Mouse (Mus musculus) limb, embryonic 13.5 days (tissue): Measurements from ENCODE around the gene 2300009A05Rik. TPM values are rescaled to one million over a fixed set of nuclear protein-coding genes. Genes with fewer than 3 reads are reported as not detected.
A peak's percentile ranks its signal among the peaks of the same experiment; 100 is the strongest.

Experiments
- ATAC-seq: fragments of 200-750 bp; cut with Nextera tagmentation; 2 replicates; pipeline ENCODE4 v1.8.0; 2017; ENCODE audit warnings: low read depth, moderate number of reproducible peaks, moderate TSS enrichment; ENCODE audit not compliant: low FRiP score
- H3K27ac ChIP-seq: fragments of 300-500 bp; sonication (generic); 2 replicates; pipeline ENCODE4 v1.5.1; 2015; ENCODE audit warnings: inconsistent platforms, mild to moderate bottlenecking, moderate library complexity
- H3K27me3 ChIP-seq: fragments of 300-500 bp; sonication (generic); 2 replicates; pipeline ENCODE4 v1.6.1; 2015; ENCODE audit warnings: mild to moderate bottlenecking, inconsistent platforms
- H3K36me3 ChIP-seq: fragments of 300-500 bp; sonication (generic); 2 replicates; pipeline ENCODE4 v1.6.1; 2015; ENCODE audit warnings: inconsistent platforms, mild to moderate bottlenecking, moderate library complexity
- H3K4me1 ChIP-seq: fragments of 300-500 bp; sonication (generic); 2 replicates; pipeline ENCODE4 v1.6.1; 2015; ENCODE audit warnings: inconsistent platforms
- H3K4me2 ChIP-seq: fragments of 300-500 bp; sonication (generic); replicated peaks from 2 replicates; pipeline ENCODE4 v1.6.1; 2015; ENCODE audit warnings: inconsistent platforms, mild to moderate bottlenecking, moderate library complexity
- H3K4me3 ChIP-seq: fragments of 300-500 bp; sonication (generic); 2 replicates; pipeline ENCODE4 v1.5.1; 2015; ENCODE audit warnings: moderate library complexity, mild to moderate bottlenecking, inconsistent platforms
- H3K9ac ChIP-seq: fragments of 300-500 bp; sonication (generic); 2 replicates; pipeline ENCODE4 v1.6.1; 2015; ENCODE audit warnings: mild to moderate bottlenecking, inconsistent platforms
- H3K9me3 ChIP-seq: fragments of 300-500 bp; sonication (generic); 2 replicates; pipeline ENCODE4 v1.6.1; 2016; ENCODE audit warnings: inconsistent platforms
- WGBS: fragments of 180-500 bp; shearing (Covaris S2); methylation state at CpG from one replicate; pipeline ENCODE4 v1.1.7; 2015; 5-methylcytosine and 5-hydroxymethylcytosine counted together
- polyA plus RNA-seq: library from polyadenylated mRNA; unstranded; fragments of >200 nt; fragmentation: Nextera tagmentation; extraction: Ambion mirVana; gene quantifications from 2 replicates; pipeline ENCODE4 v1.2.1, GENCODE M21; 2015

The 2300009A05Rik gene
- 37.9 and 40.5 TPM in 2 replicates for polyA plus RNA-seq

GRCm38 (mm10) chr9:63398611-63399462 is at the start of gene 2300009A05Rik:
Gene 2300009A05Rik, minus strand, starts transcription at chr9:63399246.
- no peaks in the 10 kb centered on the region for H3K36me3 ChIP-seq
- no peaks in the 10 kb centered on the region for H3K27me3 ChIP-seq
- peak within 1 kb of the TSS; percentile 89 for H3K4me3 ChIP-seq
- H3K4me2 ChIP-seq: peak within 1 kb of the TSS; percentile 93
- H3K27ac ChIP-seq: peak within 1 kb of the TSS; percentile 69
- no peaks in the 10 kb centered on the region for H3K9me3 ChIP-seq
- peaks cover 8% of the 10 kb centered on the region for H3K4me1 ChIP-seq
- H3K9ac ChIP-seq: peak within 1 kb of the TSS; percentile 87
- WGBS: under 1% methylated on average over 71 of the region's 74 CpGs
- peak; percentile 95 for ATAC-seq

- WGBS: 69% methylated on average over 6 of the region's 6 CpGs
- Histone ChIP-seq H3K27me3 (no peaks in the 10 kb centered on the region), H3K4me3 (no peak overlapping the region), H3K9me3 (no peaks in the 10 kb centered on the region), H3K27ac (no peak overlapping the region), H3K4me2 (no peak overlapping the region), H3K9ac (no peak overlapping the region), H3K4me1 (0 out of 2 replicates have a peak, but pooled peaks cover 3% of the 10 kb centered on the region), H3K36me3 (no peaks in the 10 kb centered on the region)
- no peak for ATAC-seq
Observed at GRCm38 (mm10) chr9:63443695-63444094, 44.6 kb upstream of the 2300009A05Rik start.

DNA sequence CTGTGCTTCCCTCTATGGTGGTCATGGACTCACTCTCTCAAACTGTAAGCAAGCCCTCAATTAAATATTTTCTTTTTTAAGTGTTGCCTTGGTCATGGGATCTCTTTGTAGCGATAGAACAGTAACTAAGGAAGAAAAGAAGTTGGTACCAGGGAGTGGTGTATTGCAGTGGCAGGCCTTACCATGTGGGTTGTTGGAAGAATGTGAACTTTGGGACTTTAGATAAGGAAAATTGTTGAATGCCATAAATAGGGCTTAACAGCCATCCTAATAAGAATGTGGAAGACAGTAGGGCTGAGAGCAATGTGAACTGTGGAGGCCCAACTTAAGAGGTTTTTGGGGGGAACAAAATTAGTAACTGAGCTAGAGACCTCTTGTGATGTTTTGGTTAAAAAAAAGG is 31.6 kb upstream of the 2300009A05Rik start:
- H3K9me3 ChIP-seq: no peaks in the 10 kb centered on the region
- H3K27me3 ChIP-seq: no peaks in the 10 kb centered on the region
- no peaks in the 10 kb centered on the region for H3K4me1 ChIP-seq
- H3K36me3 ChIP-seq: no peaks in the 10 kb centered on the region
- 78% methylated on average over 1 of the region's 1 CpGs for WGBS
- no peak overlapping the region for H3K4me3 ChIP-seq
- no peak overlapping the region for H3K4me2 ChIP-seq
- H3K27ac ChIP-seq: no peak overlapping the region
- ATAC-seq: no peak
- no peak overlapping the region for H3K9ac ChIP-seq

DNA sequence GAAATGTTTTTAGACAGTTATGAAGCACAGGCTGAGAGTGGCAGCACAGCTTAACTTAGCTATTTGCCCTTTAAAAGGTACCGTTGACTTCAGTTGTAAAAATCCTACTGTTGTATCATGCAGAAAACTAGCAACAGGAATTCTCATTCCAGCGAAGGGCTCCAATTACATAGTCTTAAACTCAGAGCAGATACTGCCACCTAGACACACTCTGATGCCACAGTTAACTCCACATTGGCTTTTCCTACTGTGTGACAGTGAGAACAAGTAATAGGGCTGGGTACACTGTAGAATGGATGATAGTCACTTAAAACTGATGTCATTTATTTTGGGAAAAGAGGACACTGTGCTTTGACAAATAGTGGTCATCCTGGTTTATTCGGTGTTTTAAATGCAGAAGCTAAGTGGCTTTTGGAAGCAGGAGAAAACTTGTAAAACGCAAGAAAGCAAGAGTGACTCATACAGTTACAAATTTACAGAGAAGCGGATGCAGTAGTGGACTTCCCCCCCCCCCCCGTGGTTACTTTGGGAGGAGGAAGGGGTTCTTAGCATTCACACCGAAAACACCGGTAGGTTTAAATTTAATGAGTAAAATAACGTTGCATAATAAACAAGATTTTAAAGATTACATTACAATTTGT is 22.2 kb upstream of the 2300009A05Rik start:
- Histone ChIP-seq H3K27me3 (no peaks in the 10 kb centered on the region), H3K36me3 (no peaks in the 10 kb centered on the region), H3K9ac (no peak overlapping the region), H3K4me3 (no peak overlapping the region), H3K4me2 (no peak overlapping the region), H3K4me1 (peaks cover 12% of the 10 kb centered on the region), H3K27ac (no peak overlapping the region), H3K9me3 (no peaks in the 10 kb centered on the region)
- WGBS: 45% methylated on average over 9 of the region's 9 CpGs
- no peak for ATAC-seq

- Histone ChIP-seq H3K4me2 (no peak overlapping the region), H3K27me3 (no peaks in the 10 kb centered on the region), H3K4me1 (peaks cover 12% of the 10 kb centered on the region), H3K9me3 (no peaks in the 10 kb centered on the region), H3K27ac (no peak overlapping the region), H3K4me3 (no peak overlapping the region), H3K9ac (no peak overlapping the region), H3K36me3 (no peaks in the 10 kb centered on the region)
- no peak for ATAC-seq
- 37% methylated on average over 6 of the region's 6 CpGs for WGBS
Observed at GRCm38 (mm10) chr9:63420396-63420795, 21.4 kb upstream of the 2300009A05Rik start.

- Histone ChIP-seq H3K36me3 (no peaks in the 10 kb centered on the region), H3K9ac (no peak overlapping the region), H3K9me3 (no peaks in the 10 kb centered on the region), H3K4me2 (no peak overlapping the region), H3K4me3 (no peak overlapping the region), H3K27me3 (no peaks in the 10 kb centered on the region), H3K4me1 (peaks cover 8% of the 10 kb centered on the region), H3K27ac (no peak overlapping the region)
- ATAC-seq: no peak
- WGBS: 84% methylated on average over 1 of the region's 1 CpGs
Observed at GRCm38 (mm10) chr9:63400176-63400575, 1.1 kb upstream of the 2300009A05Rik start.

- peak overlapping the region; percentile 87 for H3K9ac ChIP-seq
- peak overlapping the region; percentile 89 for H3K4me3 ChIP-seq
- H3K4me2 ChIP-seq: peak overlapping the region; percentile 93
- H3K9me3 ChIP-seq: no peaks in the 10 kb centered on the region
- H3K27ac ChIP-seq: peak overlapping the region; percentile 56; the same call in 1 of the 2 replicates
- peak; percentile 42 for ATAC-seq
- 4% methylated on average over 8 of the region's 8 CpGs for WGBS
- no peaks in the 10 kb centered on the region for H3K27me3 ChIP-seq
- H3K4me1 ChIP-seq: peaks cover 8% of the 10 kb centered on the region
- no peaks in the 10 kb centered on the region for H3K36me3 ChIP-seq
Observed at GRCm38 (mm10) chr9:63399463-63399815, 393 bp upstream of the 2300009A05Rik start.

GRCm38 (mm10) chr9:63395612-63396011 is 3.4 kb downstream of the 2300009A05Rik start:
- Histone ChIP-seq H3K9ac (no peak overlapping the region), H3K4me1 (peaks cover 8% of the 10 kb centered on the region), H3K27me3 (no peaks in the 10 kb centered on the region), H3K36me3 (no peaks in the 10 kb centered on the region), H3K4me2 (no peak overlapping the region), H3K27ac (no peak overlapping the region), H3K4me3 (no peak overlapping the region), H3K9me3 (no peaks in the 10 kb centered on the region)
- WGBS: 82% methylated on average over 7 of the region's 7 CpGs
- ATAC-seq: no peak

DNA sequence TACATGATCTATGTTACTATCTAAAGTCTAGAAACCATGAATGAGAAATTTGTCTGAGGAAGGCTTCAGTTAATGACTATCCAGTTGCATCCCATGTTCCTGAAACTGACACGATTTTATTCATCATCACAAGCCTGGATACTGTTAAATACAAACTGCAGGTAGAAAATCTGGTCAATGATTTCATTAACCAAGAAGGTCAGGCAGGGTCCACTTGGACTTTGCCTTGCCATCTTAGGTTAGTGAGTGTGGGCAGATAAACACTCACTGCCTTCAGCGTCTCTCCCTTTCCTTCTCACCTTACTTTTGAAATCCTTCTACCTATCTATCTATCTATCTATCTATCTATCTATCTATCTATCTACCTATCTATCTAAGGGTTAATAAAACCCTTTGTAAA is 7.7 kb downstream of the 2300009A05Rik start:
- no peaks in the 10 kb centered on the region for H3K27me3 ChIP-seq
- 73% methylated on average over 2 of the region's 2 CpGs for WGBS
- ATAC-seq: no peak
- H3K4me3 ChIP-seq: no peak overlapping the region
- no peaks in the 10 kb centered on the region for H3K9me3 ChIP-seq
- no peaks in the 10 kb centered on the region for H3K36me3 ChIP-seq
- no peak overlapping the region for H3K4me2 ChIP-seq
- no peak overlapping the region for H3K9ac ChIP-seq
- no peak overlapping the region for H3K27ac ChIP-seq
- H3K4me1 ChIP-seq: 0 out of 2 replicates have a peak, but pooled peaks cover 3% of the 10 kb centered on the region

- ATAC-seq: no peak
- Histone ChIP-seq H3K4me1 (peaks cover 4% of the 10 kb centered on the region; the same call in 1 of the 2 replicates), H3K27me3 (no peaks in the 10 kb centered on the region), H3K4me3 (no peak overlapping the region), H3K36me3 (no peaks in the 10 kb centered on the region), H3K4me2 (no peak overlapping the region), H3K9ac (no peak overlapping the region), H3K9me3 (no peaks in the 10 kb centered on the region), H3K27ac (no peak overlapping the region)
- 90% methylated on average over 4 of the region's 4 CpGs for WGBS
Observed at GRCm38 (mm10) chr9:63382761-63383160, 16.3 kb downstream of the 2300009A05Rik start.

DNA sequence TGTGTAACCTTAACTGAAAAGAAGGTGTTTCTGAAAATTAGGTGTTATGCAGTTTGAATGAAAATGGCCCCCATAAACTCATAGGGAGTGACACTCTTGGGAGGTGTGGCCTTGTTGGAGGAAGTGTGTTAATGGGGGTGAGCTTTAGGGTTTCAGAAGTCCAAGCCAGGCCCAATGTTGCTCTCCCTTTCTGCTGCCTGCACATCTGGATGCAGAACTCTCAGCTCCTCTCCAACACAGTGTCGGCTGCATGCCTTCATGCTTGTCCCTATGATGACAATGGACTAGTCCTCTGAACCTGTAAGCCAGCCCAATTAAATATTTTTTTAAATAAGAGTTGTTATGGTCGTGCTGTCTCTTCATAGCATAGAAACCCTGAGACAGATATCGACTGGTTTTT is 18.7 kb downstream of the 2300009A05Rik start:
- no peak overlapping the region for H3K27ac ChIP-seq
- H3K27me3 ChIP-seq: no peaks in the 10 kb centered on the region
- H3K4me1 ChIP-seq: peaks cover 22% of the 10 kb centered on the region
- WGBS: 85% methylated on average over 3 of the region's 3 CpGs
- no peak overlapping the region for H3K4me3 ChIP-seq
- H3K9me3 ChIP-seq: no peaks in the 10 kb centered on the region
- no peak overlapping the region for H3K9ac ChIP-seq
- no peak for ATAC-seq
- peaks cover 2% of the 10 kb centered on the region for H3K36me3 ChIP-seq
- H3K4me2 ChIP-seq: no peak overlapping the region

GRCm38 (mm10) chr9:63378174-63378573 is 20.9 kb downstream of the 2300009A05Rik start:
- no peak for ATAC-seq
- 17% methylated on average over 8 of the region's 8 CpGs for WGBS
- Histone ChIP-seq H3K27ac (peak overlapping the region; percentile 87; the same call in 1 of the 2 replicates), H3K36me3 (peaks cover 23% of the 10 kb centered on the region), H3K4me2 (peak overlapping the region; percentile 97), H3K9ac (peak overlapping the region; percentile 91), H3K9me3 (no peaks in the 10 kb centered on the region), H3K4me3 (peak overlapping the region; percentile 86), H3K27me3 (no peaks in the 10 kb centered on the region), H3K4me1 (peaks cover 26% of the 10 kb centered on the region)
